21 mouse cellular contexts compared by ENCODE assay signal in the genomic region with DNA sequence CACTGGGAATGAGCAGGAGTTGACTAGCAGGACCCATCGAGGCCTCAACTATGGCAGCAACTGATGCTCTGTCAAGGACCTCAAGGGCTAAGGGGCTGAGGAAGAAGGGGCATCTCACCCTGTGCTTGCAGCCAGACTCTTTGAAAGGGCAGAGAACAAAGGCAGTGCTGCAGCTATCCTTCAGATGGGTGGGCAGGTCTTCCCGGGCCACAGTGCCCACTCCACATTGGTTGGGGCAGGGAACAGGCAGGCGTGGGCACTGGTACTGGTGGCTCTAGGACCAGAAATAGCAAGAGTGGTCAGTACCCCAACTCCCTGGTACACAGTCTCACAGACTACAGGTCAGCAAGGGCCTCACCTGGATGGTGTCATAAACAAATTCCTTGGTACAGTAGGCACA. TPM values are rescaled to one million over a fixed set of nuclear protein-coding genes. Genes with fewer than 3 reads are reported as not detected.
DNase-seq lines count a peak whose midpoint lies in the region; ATAC-seq and TF ChIP-seq lines count a peak whose summit lies in the region.
"Had no signal": no experiment of that assay in that cellular context is flagged by ENCODE, and none has a peak within 500 bp of the region (broad histone marks: within the 10 kb centered on the region; RNA-seq: fewer than 3 reads in every experiment).

No protein-coding gene starts in this region.

- H3K27ac ChIP-seq in hindbrain, embryonic 13.5 days: 0 out of 2 replicates have a peak overlapping the region, but pooled peaks have one; percentile 18
- no peak overlapping the region for H3K27ac ChIP-seq in hindbrain, postnatal 0 days
- 0 out of 2 replicates have a peak overlapping the region, but pooled peaks have one; percentile 12 for H3K27ac ChIP-seq in lung, postnatal 0 days (ENCODE audit: low read length)
- H3K27ac ChIP-seq in embryonic facial prominence, embryonic 15.5 days (replicated peaks): peak overlapping the region; percentile 11; the same call in 1 of the 2 replicates
- peak overlapping the region; percentile 41; the same call in 1 of the 2 replicates for H3K27ac ChIP-seq in liver, embryonic 12.5 days
- H3K27ac ChIP-seq: gastrocnemius, adult 2 months; heart, embryonic 10.5 days; stomach, embryonic 15.5 days had no signal

- TF ChIP-seq CTCF in hindbrain, postnatal 0 days (IDR thresholded peaks at IDR 0.05; ENCODE audit: low read depth): no peak
- TF ChIP-seq CTCF in lung, postnatal 0 days (IDR thresholded peaks at IDR 0.05): no peak

- ATAC-seq in hindbrain, embryonic 13.5 days (ENCODE audit: low FRiP score): no peak
- no peak for ATAC-seq in hindbrain, postnatal 0 days
- no peak for ATAC-seq in lung, postnatal 0 days
- ATAC-seq in embryonic facial prominence, embryonic 15.5 days (ENCODE audit: insufficient number of reproducible peaks, low FRiP score, low TSS enrichment, low read depth): no peak
- ATAC-seq in liver, embryonic 12.5 days: no peak
- ATAC-seq: activated CD4-positive, CD25-positive, alpha-beta regulatory T cell, adult 4 months; forebrain, embryonic 14.5 days had no signal

- H3K4me2 ChIP-seq in hindbrain, embryonic 13.5 days: no peak overlapping the region
- no peak overlapping the region for H3K4me2 ChIP-seq in hindbrain, postnatal 0 days (ENCODE audit: low read depth, low read length)
- no peak overlapping the region for H3K4me2 ChIP-seq in lung, postnatal 0 days (replicated peaks; ENCODE audit: low read depth, low read length)
- no peak overlapping the region for H3K4me2 ChIP-seq in embryonic facial prominence, embryonic 15.5 days (replicated peaks)
- no peak overlapping the region for H3K4me2 ChIP-seq in liver, embryonic 12.5 days
- H3K4me2 ChIP-seq: stomach, embryonic 15.5 days had no signal

- TF ChIP-seq EP300 in lung, postnatal 0 days (IDR thresholded peaks at IDR 0.05): no peak

- no peak for DNase-seq in hindbrain, postnatal 0 days (ENCODE audit: low spot score)
- no peak for DNase-seq in lung, postnatal 0 days (ENCODE audit: low spot score)
- DNase-seq in lung, postnatal 25 days (ENCODE audit: low spot score): no peak
- DNase-seq in testis, postnatal 10 days (ENCODE audit: low spot score): no peak
- DNase-seq: adrenal gland, adult 8-10 months; B cell, adult 2 months; cerebellum, adult 18-20 months; cerebellum, postnatal 14 days; gastrocnemius, adult 2 months; kidney, adult 9 months; left cerebral cortex, postnatal 4 days; lung, postnatal 14 days; midbrain, embryonic 14.5 days had no signal

- 95% methylated on average over 3 of the region's 3 CpGs for WGBS in hindbrain, embryonic 13.5 days
- WGBS in hindbrain, postnatal 0 days: 87% methylated on average over 3 of the region's 3 CpGs
- WGBS in lung, postnatal 0 days: 73% methylated on average over 3 of the region's 3 CpGs
- WGBS in embryonic facial prominence, embryonic 15.5 days: 88% methylated on average over 3 of the region's 3 CpGs
- WGBS in liver, embryonic 12.5 days (ENCODE audit: insufficient replicate concordance): 81% methylated on average over 3 of the region's 3 CpGs

- no peak overlapping the region for H3K9ac ChIP-seq in hindbrain, embryonic 13.5 days
- no peak overlapping the region for H3K9ac ChIP-seq in hindbrain, postnatal 0 days (replicated peaks; ENCODE audit: low read length)
- H3K9ac ChIP-seq in lung, postnatal 0 days (replicated peaks; ENCODE audit: low read depth): no peak overlapping the region
- H3K9ac ChIP-seq in embryonic facial prominence, embryonic 15.5 days: no peak overlapping the region
- H3K9ac ChIP-seq in liver, embryonic 12.5 days: no peak overlapping the region
- H3K9ac ChIP-seq: stomach, embryonic 15.5 days had no signal

- peaks cover 62% of the 10 kb centered on the region for H3K36me3 ChIP-seq in hindbrain, embryonic 13.5 days
- peaks cover 40% of the 10 kb centered on the region for H3K36me3 ChIP-seq in hindbrain, postnatal 0 days (ENCODE audit: insufficient read depth, low read length)
- no peaks in the 10 kb centered on the region for H3K36me3 ChIP-seq in lung, postnatal 0 days (ENCODE audit: insufficient read depth, low read length)
- H3K36me3 ChIP-seq in embryonic facial prominence, embryonic 15.5 days: peaks cover 55% of the 10 kb centered on the region
- peaks cover 74% of the 10 kb centered on the region for H3K36me3 ChIP-seq in liver, embryonic 12.5 days

- H3K27me3 ChIP-seq in hindbrain, embryonic 13.5 days: no peaks in the 10 kb centered on the region
- H3K27me3 ChIP-seq in hindbrain, postnatal 0 days (ENCODE audit: insufficient read depth, low read length): no peaks in the 10 kb centered on the region
- no peaks in the 10 kb centered on the region for H3K27me3 ChIP-seq in lung, postnatal 0 days (replicated peaks; ENCODE audit: insufficient read depth, low read length)
- H3K27me3 ChIP-seq in embryonic facial prominence, embryonic 15.5 days: no peaks in the 10 kb centered on the region
- H3K27me3 ChIP-seq in liver, embryonic 12.5 days (replicated peaks): no peaks in the 10 kb centered on the region
- H3K27me3 ChIP-seq: stomach, embryonic 15.5 days had no signal

- H3K9me3 ChIP-seq in hindbrain, embryonic 13.5 days: no peaks in the 10 kb centered on the region
- H3K9me3 ChIP-seq in hindbrain, postnatal 0 days (ENCODE audit: low read length): no peaks in the 10 kb centered on the region
- no peaks in the 10 kb centered on the region for H3K9me3 ChIP-seq in lung, postnatal 0 days (ENCODE audit: low read length)
- H3K9me3 ChIP-seq in embryonic facial prominence, embryonic 15.5 days (replicated peaks): no peaks in the 10 kb centered on the region
- no peaks in the 10 kb centered on the region for H3K9me3 ChIP-seq in liver, embryonic 12.5 days (replicated peaks)
- H3K9me3 ChIP-seq: heart, embryonic 10.5 days; stomach, embryonic 15.5 days had no signal

- no peak overlapping the region for H3K4me3 ChIP-seq in hindbrain, embryonic 13.5 days
- no peak overlapping the region for H3K4me3 ChIP-seq in hindbrain, postnatal 0 days (ENCODE audit: low read length)
- no peak overlapping the region for H3K4me3 ChIP-seq in lung, postnatal 0 days (ENCODE audit: low read depth, low read length)
- no peak overlapping the region for H3K4me3 ChIP-seq in embryonic facial prominence, embryonic 15.5 days (replicated peaks)
- H3K4me3 ChIP-seq in liver, embryonic 12.5 days: no peak overlapping the region
- H3K4me3 ChIP-seq: gastrocnemius, adult 2 months; heart, embryonic 10.5 days; stomach, embryonic 15.5 days had no signal

- peaks cover 55% of the 10 kb centered on the region for H3K4me1 ChIP-seq in hindbrain, embryonic 13.5 days (replicated peaks)
- H3K4me1 ChIP-seq in hindbrain, postnatal 0 days (ENCODE audit: insufficient read depth, low read length): peaks cover 12% of the 10 kb centered on the region
- peaks cover 14% of the 10 kb centered on the region; the same call in 1 of the 2 replicates for H3K4me1 ChIP-seq in lung, postnatal 0 days (ENCODE audit: insufficient read depth, low read depth, low read length)
- H3K4me1 ChIP-seq in embryonic facial prominence, embryonic 15.5 days: peaks cover 51% of the 10 kb centered on the region
- peaks cover 62% of the 10 kb centered on the region for H3K4me1 ChIP-seq in liver, embryonic 12.5 days

RNA-seq across cellular contexts. Expression of a gene that starts 4.7 kb away (rescaled TPM):
- 125 and 127 TPM in 2 replicates for polyA plus RNA-seq in hindbrain, embryonic 13.5 days (2015; fragmentation: Nextera tagmentation; extraction: Ambion mirVana)
- total RNA-seq in hindbrain, postnatal 0 days (2014; rRNA removed): 124 and 130 TPM in 2 replicates
- polyA plus RNA-seq in hindbrain, postnatal 0 days (2015; fragmentation: Nextera tagmentation; extraction: Ambion mirVana): 79.5 and 88.7 TPM in 2 replicates
- 33.0 and 33.9 TPM in 2 replicates for polyA plus RNA-seq in lung, postnatal 0 days (2015; fragmentation: Nextera tagmentation; extraction: Ambion mirVana)
- 83.1 and 89.3 TPM in 2 replicates for polyA plus RNA-seq in embryonic facial prominence, embryonic 15.5 days (2015; fragmentation: Nextera tagmentation; extraction: Ambion mirVana)
- polyA plus RNA-seq in liver, embryonic 12.5 days (2016; fragmentation: Nextera tagmentation; extraction: Ambion mirVana): 45.4 and 47.6 TPM in 2 replicates

RNA-seq across cellular contexts. Expression of a gene that starts 15.8 kb away (rescaled TPM):
- polyA plus RNA-seq in hindbrain, embryonic 13.5 days (2015; fragmentation: Nextera tagmentation; extraction: Ambion mirVana): 6.6 and 6.7 TPM in 2 replicates
- total RNA-seq in hindbrain, postnatal 0 days (2014; rRNA removed): 7.6 and 11.8 TPM in 2 replicates
- 7.3 and 7.7 TPM in 2 replicates for polyA plus RNA-seq in hindbrain, postnatal 0 days (2015; fragmentation: Nextera tagmentation; extraction: Ambion mirVana)
- polyA plus RNA-seq in lung, postnatal 0 days (2015; fragmentation: Nextera tagmentation; extraction: Ambion mirVana): 11.7 and 14.4 TPM in 2 replicates
- 17.3 and 18.4 TPM in 2 replicates for polyA plus RNA-seq in embryonic facial prominence, embryonic 15.5 days (2015; fragmentation: Nextera tagmentation; extraction: Ambion mirVana)
- polyA plus RNA-seq in liver, embryonic 12.5 days (2016; fragmentation: Nextera tagmentation; extraction: Ambion mirVana): 12.2 and 13.7 TPM in 2 replicates

RNA-seq across cellular contexts. Expression of a gene that starts 15.8 kb away (rescaled TPM):
- polyA plus RNA-seq in hindbrain, embryonic 13.5 days (2015; fragmentation: Nextera tagmentation; extraction: Ambion mirVana): 7.0 and 8.3 TPM in 2 replicates
- 37.5 and 46.1 TPM in 2 replicates for total RNA-seq in hindbrain, postnatal 0 days (2014; rRNA removed)
- polyA plus RNA-seq in hindbrain, postnatal 0 days (2015; fragmentation: Nextera tagmentation; extraction: Ambion mirVana): 36.8 and 42.6 TPM in 2 replicates
- 18.2 and 20.0 TPM in 2 replicates for polyA plus RNA-seq in lung, postnatal 0 days (2015; fragmentation: Nextera tagmentation; extraction: Ambion mirVana)
- polyA plus RNA-seq in embryonic facial prominence, embryonic 15.5 days (2015; fragmentation: Nextera tagmentation; extraction: Ambion mirVana): 30.3 and 32.8 TPM in 2 replicates
- 62.6 and 67.1 TPM in 2 replicates for polyA plus RNA-seq in liver, embryonic 12.5 days (2016; fragmentation: Nextera tagmentation; extraction: Ambion mirVana)

RNA-seq across cellular contexts. Expression of a gene that starts 22.7 kb away (rescaled TPM):
- polyA plus RNA-seq in hindbrain, embryonic 13.5 days (2015; fragmentation: Nextera tagmentation; extraction: Ambion mirVana): 913 and 965 TPM in 2 replicates
- total RNA-seq in hindbrain, postnatal 0 days (2014; rRNA removed): 418 and 469 TPM in 2 replicates
- 906 and 915 TPM in 2 replicates for polyA plus RNA-seq in hindbrain, postnatal 0 days (2015; fragmentation: Nextera tagmentation; extraction: Ambion mirVana)
- polyA plus RNA-seq in lung, postnatal 0 days (2015; fragmentation: Nextera tagmentation; extraction: Ambion mirVana): 991 and 1,079 TPM in 2 replicates
- 1,371 and 1,410 TPM in 2 replicates for polyA plus RNA-seq in embryonic facial prominence, embryonic 15.5 days (2015; fragmentation: Nextera tagmentation; extraction: Ambion mirVana)
- 1,112 and 1,156 TPM in 2 replicates for polyA plus RNA-seq in liver, embryonic 12.5 days (2016; fragmentation: Nextera tagmentation; extraction: Ambion mirVana)

RNA-seq across cellular contexts. Expression of a gene that starts 27.6 kb away (rescaled TPM):
- 53.2 TPM in 2 replicates for polyA plus RNA-seq in hindbrain, embryonic 13.5 days (2015; fragmentation: Nextera tagmentation; extraction: Ambion mirVana)
- total RNA-seq in hindbrain, postnatal 0 days (2014; rRNA removed): 85.6 and 96.4 TPM in 2 replicates
- 63.5 and 76.2 TPM in 2 replicates for polyA plus RNA-seq in hindbrain, postnatal 0 days (2015; fragmentation: Nextera tagmentation; extraction: Ambion mirVana)
- polyA plus RNA-seq in lung, postnatal 0 days (2015; fragmentation: Nextera tagmentation; extraction: Ambion mirVana): 103 and 104 TPM in 2 replicates
- polyA plus RNA-seq in embryonic facial prominence, embryonic 15.5 days (2015; fragmentation: Nextera tagmentation; extraction: Ambion mirVana): 164 and 171 TPM in 2 replicates
- 20.3 and 24.0 TPM in 2 replicates for polyA plus RNA-seq in liver, embryonic 12.5 days (2016; fragmentation: Nextera tagmentation; extraction: Ambion mirVana)
- total RNA-seq: neutrophil, adult 5-6 weeks had no signal
- polyA plus RNA-seq: activated CD4-positive, CD25-positive, alpha-beta regulatory T cell, adult 4 months had no signal
